Mouse (Mus musculus): Measurements from ENCODE around the gene S100a10. TPM values are rescaled to one million over a fixed set of nuclear protein-coding genes. Genes with fewer than 3 reads are reported as not detected.
A peak's percentile ranks its signal among the peaks of the same experiment; 100 is the strongest.

Gene S100a10
- polyA plus RNA-seq, 1 experiment: 468 TPM

DNA sequence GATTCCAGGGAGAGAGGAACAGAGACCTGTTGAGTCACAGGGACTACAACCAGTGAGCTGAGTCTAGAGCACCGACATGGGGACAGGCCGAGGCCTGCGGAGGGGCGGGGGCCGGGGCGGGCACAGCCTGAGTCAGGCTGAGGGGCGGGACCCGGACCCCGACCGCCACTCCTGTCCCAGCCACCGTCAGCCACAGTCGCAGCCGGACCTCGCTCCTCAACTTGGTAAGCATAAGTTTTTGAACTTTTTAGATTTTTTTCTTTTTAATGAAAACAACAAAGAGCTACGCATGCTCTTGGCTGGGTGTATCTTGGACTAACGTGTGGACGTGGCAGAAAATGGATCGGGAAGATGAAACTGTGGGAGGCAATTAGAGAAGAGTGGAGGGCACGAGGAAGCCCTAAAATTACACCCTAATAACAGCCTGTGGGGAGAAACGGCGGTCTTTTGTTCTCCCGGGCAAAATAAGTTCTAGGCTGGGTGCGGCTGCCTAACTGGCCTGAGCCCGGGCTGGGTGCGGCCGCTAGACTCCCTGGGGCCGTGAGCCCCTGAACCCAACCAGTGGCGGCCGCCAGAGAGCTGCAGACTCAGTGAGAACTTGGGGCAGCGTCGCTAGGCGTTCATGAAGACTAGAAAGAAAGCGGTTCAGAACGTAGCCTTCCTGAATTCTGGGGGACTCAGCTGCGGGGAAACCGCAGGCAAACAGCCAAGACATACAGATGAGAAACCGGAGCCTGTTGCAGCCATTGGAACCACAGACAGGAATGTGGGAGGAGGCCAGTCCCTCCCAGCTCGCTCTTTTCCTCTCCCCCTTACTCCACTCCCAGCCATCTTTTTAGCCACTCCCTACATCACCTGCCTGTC is 34.3 kb upstream of the S100a10 start, which contains the start of gene S100a11:
Gene S100a11 (plus strand): TSS at position 159 of the 864 bp plus-strand sequence.
- Histone ChIP-seq H3K4me1 (ENCODE audit: control insufficient read depth, insufficient read depth, low read length) (peaks cover 3% of the 10 kb centered on the region), H3K27me3 (ENCODE audit: control insufficient read depth, insufficient read depth, low read length, poor library complexity, severe bottlenecking) (no peaks in the 10 kb centered on the region; the same call in 1 of the 2 replicates), H3K36me3 (ENCODE audit: control insufficient read depth, insufficient read depth, low read length, poor library complexity, severe bottlenecking) (peaks cover 6% of the 10 kb centered on the region), H3K9ac (ENCODE audit: low read depth, poor library complexity, severe bottlenecking) (peak within 1 kb of the TSS; percentile 75), H3K27ac (ENCODE audit: insufficient read depth, low read length) (peak within 1 kb of the TSS; percentile 96), H3K9me3 (replicated peaks; ENCODE audit: control insufficient read depth, insufficient read depth, low read length, poor library complexity, severe bottlenecking) (no peaks in the 10 kb centered on the region), H3K4me3 (ENCODE audit: low read depth, low read length) (peak within 1 kb of the TSS; percentile 76)
- peak; percentile 58 for TF ChIP-seq POLR2A (IDR thresholded peaks at IDR 0.05; ENCODE audit: insufficient read depth, low read length)
- TF ChIP-seq EP300 (IDR thresholded peaks at IDR 0.05; ENCODE audit: insufficient read depth, low read depth, low read length): no peak
- no peak for TF ChIP-seq CTCF (IDR thresholded peaks at IDR 0.05; ENCODE audit: low read depth, low read length)

DNA sequence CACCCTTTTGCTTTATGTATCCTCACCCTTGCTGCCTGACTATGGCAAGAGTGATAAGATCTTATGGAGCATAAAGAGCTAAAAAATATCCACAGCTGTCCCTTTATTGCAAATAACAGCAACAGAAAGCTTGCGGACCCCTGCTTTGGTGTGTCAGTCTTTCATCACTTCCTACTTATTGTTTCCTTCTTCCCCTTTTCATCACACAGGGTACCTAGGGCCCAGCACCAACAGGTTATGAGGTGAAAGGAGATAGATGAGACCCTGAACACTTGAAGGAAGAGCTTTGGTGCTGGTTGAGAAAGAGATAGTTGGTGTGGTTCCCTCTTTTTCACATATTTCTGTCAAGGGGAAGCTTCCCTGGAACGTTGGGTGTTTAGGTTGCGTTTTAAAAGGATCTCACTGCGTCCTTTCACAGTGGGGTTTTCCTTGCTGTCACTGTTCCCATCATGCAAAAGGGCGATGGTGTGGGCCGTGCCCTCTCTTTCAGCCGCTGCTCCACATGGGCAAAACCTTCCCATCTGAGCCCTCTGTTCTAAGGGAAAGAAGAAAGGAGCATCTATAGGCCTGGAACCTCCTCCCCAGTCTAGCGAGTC is 33.3 kb upstream of the S100a10 start:
- peak overlapping the region; percentile 75; the same call in 1 of the 2 replicates for H3K9ac ChIP-seq (ENCODE audit: low read depth, poor library complexity, severe bottlenecking)
- no peaks in the 10 kb centered on the region for H3K9me3 ChIP-seq (replicated peaks; ENCODE audit: control insufficient read depth, insufficient read depth, low read length, poor library complexity, severe bottlenecking)
- no peak overlapping the region for H3K4me3 ChIP-seq (ENCODE audit: low read depth, low read length)
- peaks cover 15% of the 10 kb centered on the region for H3K36me3 ChIP-seq (ENCODE audit: control insufficient read depth, insufficient read depth, low read length, poor library complexity, severe bottlenecking)
- H3K27me3 ChIP-seq (ENCODE audit: control insufficient read depth, insufficient read depth, low read length, poor library complexity, severe bottlenecking): no peaks in the 10 kb centered on the region; the same call in 1 of the 2 replicates
- H3K4me1 ChIP-seq (ENCODE audit: control insufficient read depth, insufficient read depth, low read length): peaks cover 3% of the 10 kb centered on the region
- no peak for TF ChIP-seq EP300 (IDR thresholded peaks at IDR 0.05; ENCODE audit: insufficient read depth, low read depth, low read length)
- TF ChIP-seq POLR2A (IDR thresholded peaks at IDR 0.05; ENCODE audit: insufficient read depth, low read length): no peak
- no peak for TF ChIP-seq CTCF (IDR thresholded peaks at IDR 0.05; ENCODE audit: low read depth, low read length)
- H3K27ac ChIP-seq (ENCODE audit: insufficient read depth, low read length): peak overlapping the region; percentile 96

- Histone ChIP-seq H3K4me3 (ENCODE audit: low read depth, low read length) (no peak overlapping the region), H3K9ac (ENCODE audit: low read depth, poor library complexity, severe bottlenecking) (no peak overlapping the region)
These were observed 32.3 kb upstream of the S100a10 start for GRCm38 (mm10) chr3:93522611-93523010.

GRCm38 (mm10) chr3:93527300-93527699 is 27.6 kb upstream of the S100a10 start:
- TF ChIP-seq POLR2A (IDR thresholded peaks at IDR 0.05; ENCODE audit: insufficient read depth, low read length) (no peak), EP300 (IDR thresholded peaks at IDR 0.05; ENCODE audit: insufficient read depth, low read depth, low read length) (no peak), CTCF (IDR thresholded peaks at IDR 0.05; ENCODE audit: low read depth, low read length) (no peak)
- H3K9me3 ChIP-seq (replicated peaks; ENCODE audit: control insufficient read depth, insufficient read depth, low read length, poor library complexity, severe bottlenecking): no peaks in the 10 kb centered on the region
- no peaks in the 10 kb centered on the region for H3K27me3 ChIP-seq (ENCODE audit: control insufficient read depth, insufficient read depth, low read length, poor library complexity, severe bottlenecking)
- no peak overlapping the region for H3K27ac ChIP-seq (ENCODE audit: insufficient read depth, low read length)
- no peaks in the 10 kb centered on the region for H3K4me1 ChIP-seq (ENCODE audit: control insufficient read depth, insufficient read depth, low read length)
- H3K9ac ChIP-seq (ENCODE audit: low read depth, poor library complexity, severe bottlenecking): no peak overlapping the region
- H3K4me3 ChIP-seq (ENCODE audit: low read depth, low read length): no peak overlapping the region
- peaks cover 17% of the 10 kb centered on the region for H3K36me3 ChIP-seq (ENCODE audit: control insufficient read depth, insufficient read depth, low read length, poor library complexity, severe bottlenecking)

More at GRCm38 (mm10) chr3:93522611-93523010, 32.3 kb upstream of the S100a10 start:
- peak overlapping the region; percentile 15; the same call in 1 of the 2 replicates for H3K27ac ChIP-seq (ENCODE audit: insufficient read depth, low read length)
- TF ChIP-seq POLR2A (IDR thresholded peaks at IDR 0.05; ENCODE audit: insufficient read depth, low read length) (no peak), EP300 (IDR thresholded peaks at IDR 0.05; ENCODE audit: insufficient read depth, low read depth, low read length) (no peak), CTCF (IDR thresholded peaks at IDR 0.05; ENCODE audit: low read depth, low read length) (peak; percentile 73)
- H3K9me3 ChIP-seq (replicated peaks; ENCODE audit: control insufficient read depth, insufficient read depth, low read length, poor library complexity, severe bottlenecking): no peaks in the 10 kb centered on the region
- peaks cover 17% of the 10 kb centered on the region for H3K36me3 ChIP-seq (ENCODE audit: control insufficient read depth, insufficient read depth, low read length, poor library complexity, severe bottlenecking)
- no peaks in the 10 kb centered on the region for H3K27me3 ChIP-seq (ENCODE audit: control insufficient read depth, insufficient read depth, low read length, poor library complexity, severe bottlenecking)
- H3K4me1 ChIP-seq (ENCODE audit: control insufficient read depth, insufficient read depth, low read length): peaks cover 3% of the 10 kb centered on the region

DNA sequence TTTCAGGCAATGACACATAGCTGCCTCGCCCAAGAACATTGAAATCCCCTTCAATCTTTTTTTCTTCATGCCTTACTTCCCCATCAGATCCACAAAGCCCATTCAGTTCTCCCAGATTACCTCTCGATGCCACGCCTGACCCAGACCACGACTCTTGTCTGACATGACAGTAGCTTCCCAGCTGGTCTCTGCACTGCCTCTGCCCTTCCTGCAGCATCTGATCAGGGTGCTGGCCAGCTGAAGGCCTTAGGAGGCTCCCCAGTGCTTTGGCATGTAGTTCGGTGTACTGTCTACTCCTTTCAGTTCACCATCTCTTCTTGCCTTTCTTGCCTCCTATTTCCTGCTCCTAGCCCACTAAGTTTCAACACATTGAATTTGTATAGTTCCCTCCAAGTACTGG is 26.1 kb upstream of the S100a10 start:
- H3K27ac ChIP-seq (ENCODE audit: insufficient read depth, low read length): no peak overlapping the region

More for the DNA sequence above, 26.1 kb upstream of the S100a10 start:
- H3K9ac ChIP-seq (ENCODE audit: low read depth, poor library complexity, severe bottlenecking): no peak overlapping the region
- H3K36me3 ChIP-seq (ENCODE audit: control insufficient read depth, insufficient read depth, low read length, poor library complexity, severe bottlenecking): peaks cover 17% of the 10 kb centered on the region
- TF ChIP-seq CTCF (IDR thresholded peaks at IDR 0.05; ENCODE audit: low read depth, low read length) (no peak), EP300 (IDR thresholded peaks at IDR 0.05; ENCODE audit: insufficient read depth, low read depth, low read length) (no peak), POLR2A (IDR thresholded peaks at IDR 0.05; ENCODE audit: insufficient read depth, low read length) (no peak)
- H3K27me3 ChIP-seq (ENCODE audit: control insufficient read depth, insufficient read depth, low read length, poor library complexity, severe bottlenecking): no peaks in the 10 kb centered on the region
- no peak overlapping the region for H3K4me3 ChIP-seq (ENCODE audit: low read depth, low read length)
- peaks cover 12% of the 10 kb centered on the region for H3K9me3 ChIP-seq (replicated peaks; ENCODE audit: control insufficient read depth, insufficient read depth, low read length, poor library complexity, severe bottlenecking)
- no peaks in the 10 kb centered on the region for H3K4me1 ChIP-seq (ENCODE audit: control insufficient read depth, insufficient read depth, low read length)
